Mouse (Mus musculus) lung, postnatal 10 days (tissue): Measurements from ENCODE around the gene Trat1.

Source experiments
- DNase-seq: peaks from one replicate; pipeline ENCODE4 v3.0.0; 2021

The Trat1 gene

GRCm38 (mm10) chr16:48719679-48720078, 52.1 kb downstream of the Trat1 start:
- DNase-seq, result peak; percentile 3

GRCm38 (mm10) chr16:48716343-48716742, 55.5 kb downstream of the Trat1 start:
- DNase-seq, result no peak

- DNase-seq, result no peak
These were observed 69.9 kb downstream of the Trat1 start for GRCm38 (mm10) chr16:48701896-48702295.
